Mouse (Mus musculus): Measurements from ENCODE around the gene 5031439G07Rik.
"Not testable (repeated sequence)": the region's sequence is repeated elsewhere in the genome, so short reads cannot be mapped to it uniquely, and the experiment has no call there.

- TF ChIP-seq CTCF, POLR2A (IDR thresholded peaks at IDR 0.05; ENCODE audit: extremely low read depth, insufficient read depth, low read length): not testable (repeated sequence)
Measured at GRCm38 (mm10) chr15:85030643-85031042, 42.3 kb upstream of the 5031439G07Rik start.
